Mouse (Mus musculus) adrenal gland (tissue): ENCODE data around the gene Ndufaf3.
"Not testable (repeated sequence)": the region's sequence is repeated elsewhere in the genome, so short reads cannot be mapped to it uniquely, and the experiment has no call there.

Experiments used
- intact Hi-C: fragments of 180-260 bp; cut with DNase I; formaldehyde crosslinking; loops from one replicate; pipeline ENCODE4 v1.15.1; 2025
- long read RNA-seq, 2 experiments: library from polyadenylated mRNA; unstranded; transcript quantifications; one replicate each; pipeline ENCODE4 v2.0.0; 2020; ENCODE audit warnings: borderline replicate concordance in 1 of 2; ENCODE audit not compliant: insufficient replicate concordance in 1 of 2

The Ndufaf3 gene
- long read RNA-seq, experiment 1, transcript Ndufaf3-201 (5 exons, 1,487 nt): major isoform, 85 of 89 reads
- long read RNA-seq, experiment 1, partial matches to known transcripts: 2 of 89 reads
- long read RNA-seq, experiment 1, other reads (novel, unspliced or antisense): 2 of 89 reads
- long read RNA-seq, experiment 2, transcript Ndufaf3-201 (5 exons, 1,487 nt): major isoform, 79 of 82 reads
- long read RNA-seq, experiment 2, partial matches to known transcripts: 1 of 82 reads
- long read RNA-seq, experiment 2, other reads (novel, unspliced or antisense): 2 of 82 reads

- intact Hi-C loops: loop anchor here (5.0 kb wide), 1 partner anchor 50 kb away; the partner anchor contains the start of gene Qrich1
These were observed at the start of gene Ndufaf3 for GRCm38 (mm10) chr9:108566815-108567776. TSS of gene Ndufaf3 (minus strand) at chr9:108567434.

DNA sequence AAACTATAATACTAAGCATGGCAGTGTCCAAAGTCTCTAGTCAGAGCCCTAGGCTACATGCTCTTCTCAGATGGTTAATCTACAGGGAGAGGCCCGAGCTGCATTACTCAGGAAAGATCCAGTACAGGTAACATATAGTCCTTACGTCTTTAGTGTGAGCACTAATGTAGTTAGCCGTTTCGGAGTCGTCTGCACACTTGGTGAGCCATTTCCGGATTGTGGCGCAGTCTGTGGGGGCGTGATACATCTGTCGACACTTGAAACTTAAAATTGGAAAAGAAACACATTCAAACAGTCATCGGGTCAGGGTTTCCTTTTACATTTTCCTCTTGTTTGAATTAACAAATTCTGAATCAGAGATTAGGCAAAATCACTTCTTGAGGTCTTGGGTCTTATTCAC is 44.3 kb upstream of the Ndufaf3 start:
- intact Hi-C loops: no loop called here

DNA sequence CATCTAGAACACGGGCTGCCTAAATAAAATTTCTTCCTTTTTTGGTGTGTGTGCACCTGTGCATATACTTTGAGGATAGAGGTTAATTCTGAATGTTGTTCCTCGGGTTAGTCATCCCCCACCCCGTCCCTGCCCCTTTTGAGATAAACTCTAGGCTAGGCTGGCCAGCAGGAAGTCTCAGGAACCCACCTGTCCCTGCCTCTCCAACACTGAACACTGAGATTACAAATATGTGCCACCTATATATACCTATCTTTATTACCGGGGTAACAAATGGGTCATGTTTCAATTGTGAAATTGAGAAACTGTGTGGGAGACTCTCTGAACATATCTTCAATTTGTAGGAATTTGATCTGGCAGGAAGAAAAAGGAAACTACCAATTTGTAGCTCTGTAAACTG is 41.7 kb upstream of the Ndufaf3 start:
- intact Hi-C loops: no loop called here

GRCm38 (mm10) chr9:108607929-108608328 is 40.7 kb upstream of the Ndufaf3 start:
- intact Hi-C loops: not testable (repeated sequence)

- intact Hi-C loops: no loop called here
These were observed 34.8 kb upstream of the Ndufaf3 start for GRCm38 (mm10) chr9:108601986-108602385.

GRCm38 (mm10) chr9:108600011-108600410 is 32.8 kb upstream of the Ndufaf3 start:
- intact Hi-C loops: no loop called here

DNA sequence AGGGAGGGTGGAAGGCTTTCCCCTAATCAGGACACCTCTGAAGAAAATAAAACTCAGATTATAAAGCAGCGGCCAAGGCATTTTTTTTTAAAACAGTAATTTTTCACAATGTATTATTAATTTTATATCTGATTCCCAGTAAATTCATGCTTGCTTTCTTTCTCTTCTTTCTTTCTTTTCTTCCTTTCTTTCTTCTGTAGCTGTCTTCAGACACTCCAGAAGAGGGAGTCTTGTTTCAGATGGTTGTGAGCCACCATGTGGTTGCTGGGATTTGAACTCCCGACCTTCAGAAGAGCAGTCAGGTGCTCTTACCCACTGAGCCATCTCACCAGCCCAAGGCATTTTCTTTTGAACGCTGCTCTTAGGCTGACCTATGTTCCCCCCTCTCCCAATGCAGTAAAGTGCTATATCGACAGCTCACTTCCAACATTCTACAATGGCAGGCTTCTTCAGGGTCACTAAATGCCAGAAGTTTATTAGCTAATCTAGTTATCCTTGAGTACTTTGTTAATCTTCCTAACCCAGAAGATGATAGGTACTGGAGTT is 31.9 kb upstream of the Ndufaf3 start:
- intact Hi-C loops: loop anchor here (5.0 kb wide), 1 partner anchor 48 kb away; the partner anchor contains the start of gene Arih2

DNA sequence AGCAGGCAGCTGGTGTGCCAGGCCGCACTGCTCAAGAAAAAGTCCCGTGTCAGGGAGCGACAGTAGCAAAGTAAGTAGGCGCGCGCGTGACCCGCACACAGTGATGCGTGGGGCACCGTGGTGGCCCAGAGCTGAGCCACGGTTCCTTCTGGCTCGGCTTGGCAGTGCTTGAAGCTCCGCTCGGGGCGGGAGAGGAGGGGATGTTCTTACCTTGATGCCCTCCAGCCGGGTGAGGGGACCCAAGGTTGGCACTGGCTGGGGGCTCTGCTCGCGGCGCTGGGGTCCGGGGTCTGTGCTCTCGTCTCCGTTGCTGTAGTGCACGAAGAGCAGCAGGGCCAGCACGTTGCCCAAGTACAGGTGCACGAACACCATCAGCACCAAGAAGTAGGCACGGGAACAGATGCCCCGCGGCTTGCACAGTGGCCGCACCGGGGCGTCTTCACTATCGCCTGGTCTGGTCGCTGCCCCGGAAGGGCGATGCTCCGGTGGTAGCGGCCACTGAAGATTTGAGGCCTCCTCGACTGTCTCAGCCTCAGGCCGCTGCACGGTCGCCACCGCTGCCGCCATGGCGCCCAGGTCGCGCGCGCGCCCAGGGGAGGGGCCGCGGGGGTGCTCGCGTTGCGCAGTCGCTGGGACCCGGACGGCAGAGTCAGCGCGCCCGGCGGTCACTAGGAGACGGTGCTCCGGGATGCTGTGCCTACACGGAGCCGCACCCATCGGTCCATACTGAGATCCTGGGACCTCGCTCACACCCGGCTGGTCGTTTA is 29.9 kb upstream of the Ndufaf3 start, which contains the start of gene P4htm:
P4htm (minus strand) TSS at position 670 of the 767 bp plus-strand sequence.
- intact Hi-C loops: loop anchor here (5.0 kb wide), 1 partner anchor 50 kb away; the partner anchor contains the start of gene Arih2

GRCm38 (mm10) chr9:108594354-108594753 is 27.1 kb upstream of the Ndufaf3 start:
- intact Hi-C loops: no loop called here

- intact Hi-C loops: no loop called here
These were observed 24.2 kb upstream of the Ndufaf3 start for GRCm38 (mm10) chr9:108591462-108591861.

DNA sequence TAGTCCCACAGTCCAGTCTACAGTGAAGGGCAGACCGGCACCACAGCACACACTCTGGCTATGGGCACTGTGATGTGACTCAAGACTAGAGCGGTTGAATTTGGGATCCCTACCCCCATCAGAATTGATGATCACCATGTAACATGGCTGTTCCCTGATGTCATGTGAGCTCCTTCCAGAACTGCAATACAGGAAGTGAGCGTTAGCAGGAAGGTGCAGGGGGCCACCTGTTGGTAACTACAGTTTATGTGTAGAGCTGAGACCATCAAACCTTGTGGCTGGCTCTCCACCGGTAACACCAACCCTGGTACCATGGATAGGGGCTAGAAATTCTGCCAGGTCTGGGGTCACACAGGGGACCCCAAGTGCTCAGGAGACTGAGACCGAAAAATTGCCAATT is 22.0 kb upstream of the Ndufaf3 start:
- intact Hi-C loops: no loop called here

DNA sequence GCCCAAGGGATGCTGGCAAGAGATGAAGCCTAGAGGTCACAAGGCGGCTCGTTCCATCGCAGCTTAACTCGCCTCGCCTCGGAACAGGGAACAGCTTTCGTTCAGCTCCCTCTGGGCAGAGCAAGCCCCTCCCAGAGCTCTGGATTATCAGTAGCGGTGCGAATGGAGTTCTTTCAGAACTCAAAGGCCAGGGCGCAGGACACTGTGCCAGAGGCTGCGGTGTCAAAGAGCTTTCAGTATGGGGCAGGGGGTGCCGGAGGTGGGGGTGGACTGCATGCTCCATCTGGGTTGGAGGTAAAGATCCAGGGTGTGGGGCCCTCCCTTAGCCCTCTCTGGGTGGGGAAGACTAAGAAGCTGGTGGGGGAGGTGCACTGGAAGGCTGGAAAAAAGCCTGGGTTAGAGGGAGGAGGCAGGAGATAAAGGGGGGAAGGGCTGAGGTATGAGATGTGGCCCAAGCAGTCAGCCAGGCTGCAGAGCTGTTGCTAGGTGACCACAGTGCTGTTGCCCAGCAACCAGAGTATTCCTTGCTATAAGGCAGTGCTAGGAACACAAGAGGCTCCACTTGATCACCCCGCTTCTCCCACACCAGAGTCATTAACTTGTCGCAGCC is 20.4 kb upstream of the Ndufaf3 start:
- intact Hi-C loops: no loop called here

GRCm38 (mm10) chr9:108579344-108579690 is 12.1 kb upstream of the Ndufaf3 start:
- intact Hi-C loops: no loop called here

- intact Hi-C loops: no loop called here
These were observed 11.5 kb upstream of the Ndufaf3 start, which contains the start of gene Wdr6 for GRCm38 (mm10) chr9:108578545-108579343. TSS of gene Wdr6 (minus strand) at chr9:108578739.

GRCm38 (mm10) chr9:108577934-108578544 is 10.8 kb upstream of the Ndufaf3 start:
- intact Hi-C loops: no loop called here

DNA sequence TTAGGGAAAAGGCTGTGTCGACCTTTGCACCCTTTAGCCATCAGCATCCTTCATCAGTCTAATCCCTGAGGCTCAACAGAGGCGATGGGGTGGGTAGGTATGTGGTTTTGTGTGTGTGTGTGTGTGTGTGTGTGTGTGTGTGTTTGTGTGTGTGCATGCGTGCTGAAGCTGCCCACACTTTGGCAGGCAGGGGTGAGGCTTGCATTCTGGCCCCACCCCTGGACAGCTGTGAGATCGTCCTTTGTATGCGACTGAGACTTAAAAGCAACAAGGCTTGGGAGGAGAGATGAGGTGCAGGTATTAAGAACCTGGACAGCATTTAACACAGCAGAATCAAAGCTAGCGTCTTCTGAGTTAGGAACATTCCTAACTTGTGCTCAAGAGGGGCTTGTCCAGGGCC is 9.8 kb upstream of the Ndufaf3 start:
- intact Hi-C loops: no loop called here

- intact Hi-C loops: no loop called here
These were observed 8.4 kb upstream of the Ndufaf3 start for GRCm38 (mm10) chr9:108575321-108576297.

GRCm38 (mm10) chr9:108574921-108575320 is 7.7 kb upstream of the Ndufaf3 start:
- intact Hi-C loops: no loop called here
